Mouse (Mus musculus) heart, embryonic 12.5 days (tissue): ENCODE results near the gene Nsun4. TPM values are rescaled to one million over a fixed set of nuclear protein-coding genes. Genes with fewer than 3 reads are reported as not detected.

Experiments
- polyA plus RNA-seq: library from polyadenylated mRNA; unstranded; fragments of >200 nt; fragmentation: Nextera tagmentation; extraction: Ambion mirVana; gene quantifications from 2 replicates; pipeline ENCODE4 v1.2.1, GENCODE M21; 2016

Nsun4 gene
- polyA plus RNA-seq, 1 experiment from 2014 or later, result 24.9 TPM

Other genes with a start within 250 kb of the Nsun4 start
- gene Mob3c, start 225.8 kb downstream of the Nsun4 start, polyA plus RNA-seq, result 6.7 TPM in 2 replicates
- 20.1 and 21.6 TPM in 2 replicates for gene Mknk1, start 214.7 kb downstream of the Nsun4 start, polyA plus RNA-seq
- not detected in 2 replicates for gene Kncn, start 169.5 kb downstream of the Nsun4 start, polyA plus RNA-seq
- gene 6430628N08Rik, start 163.2 kb downstream of the Nsun4 start, polyA plus RNA-seq, result not detected in 2 replicates
- 0.04 TPM in 1 of 2 replicates, not detected in the other for gene Dmbx1, start 114.0 kb downstream of the Nsun4 start, polyA plus RNA-seq
- gene Faah, start 36.0 kb downstream of the Nsun4 start, polyA plus RNA-seq, result 1.3 and 1.5 TPM in 2 replicates
- gene Uqcrh, start 21.2 kb upstream of the Nsun4 start, polyA plus RNA-seq, result 868 and 885 TPM in 2 replicates
- gene Lrrc41, start 21.4 kb upstream of the Nsun4 start, polyA plus RNA-seq, result 60.2 and 63.3 TPM in 2 replicates
- gene Rad54l, start 69.8 kb upstream of the Nsun4 start, polyA plus RNA-seq, result 25.1 and 25.9 TPM in 2 replicates
- 71.5 and 74.8 TPM in 2 replicates for gene Pomgnt1, start 70.0 kb upstream of the Nsun4 start, polyA plus RNA-seq
- 2.3 and 2.6 TPM in 2 replicates for gene Lurap1, start 97.5 kb upstream of the Nsun4 start, polyA plus RNA-seq
- gene Tspan1, start 113.7 kb upstream of the Nsun4 start, polyA plus RNA-seq, result not detected in 2 replicates
- not detected in 2 replicates for gene 1700042G07Rik, start 119.5 kb upstream of the Nsun4 start, polyA plus RNA-seq
- not detected in 2 replicates for gene Gm49337, start 119.5 kb upstream of the Nsun4 start, polyA plus RNA-seq
- 25.6 and 25.8 TPM in 2 replicates for gene Pik3r3, start 167.7 kb upstream of the Nsun4 start, polyA plus RNA-seq